Mouse (Mus musculus) myocyte (in vitro differentiated cells): ENCODE data around the gene Castor2.

Experiments
- MAX ChIP-seq: IDR thresholded peaks from one replicate; pipeline ENCODE4 v1.6.1; 2011; ENCODE audit warnings: low read depth, mild to moderate bottlenecking, control low read depth
- POLR2A ChIP-seq: IDR thresholded peaks from one replicate; pipeline ENCODE4 v1.6.1; 2011; ENCODE audit warnings: low read depth, mild to moderate bottlenecking, control low read depth, moderate library complexity; ENCODE audit not compliant: insufficient read length
- POLR2AphosphoS2 ChIP-seq: IDR thresholded peaks from one replicate; pipeline ENCODE4 v1.6.1; 2011; ENCODE audit warnings: low read depth, control low read depth; ENCODE audit not compliant: insufficient read length
- TCF3 ChIP-seq: IDR thresholded peaks from one replicate; pipeline ENCODE4 v1.6.1; 2011; ENCODE audit warnings: low read depth, control low read depth; ENCODE audit not compliant: insufficient read length

DNA sequence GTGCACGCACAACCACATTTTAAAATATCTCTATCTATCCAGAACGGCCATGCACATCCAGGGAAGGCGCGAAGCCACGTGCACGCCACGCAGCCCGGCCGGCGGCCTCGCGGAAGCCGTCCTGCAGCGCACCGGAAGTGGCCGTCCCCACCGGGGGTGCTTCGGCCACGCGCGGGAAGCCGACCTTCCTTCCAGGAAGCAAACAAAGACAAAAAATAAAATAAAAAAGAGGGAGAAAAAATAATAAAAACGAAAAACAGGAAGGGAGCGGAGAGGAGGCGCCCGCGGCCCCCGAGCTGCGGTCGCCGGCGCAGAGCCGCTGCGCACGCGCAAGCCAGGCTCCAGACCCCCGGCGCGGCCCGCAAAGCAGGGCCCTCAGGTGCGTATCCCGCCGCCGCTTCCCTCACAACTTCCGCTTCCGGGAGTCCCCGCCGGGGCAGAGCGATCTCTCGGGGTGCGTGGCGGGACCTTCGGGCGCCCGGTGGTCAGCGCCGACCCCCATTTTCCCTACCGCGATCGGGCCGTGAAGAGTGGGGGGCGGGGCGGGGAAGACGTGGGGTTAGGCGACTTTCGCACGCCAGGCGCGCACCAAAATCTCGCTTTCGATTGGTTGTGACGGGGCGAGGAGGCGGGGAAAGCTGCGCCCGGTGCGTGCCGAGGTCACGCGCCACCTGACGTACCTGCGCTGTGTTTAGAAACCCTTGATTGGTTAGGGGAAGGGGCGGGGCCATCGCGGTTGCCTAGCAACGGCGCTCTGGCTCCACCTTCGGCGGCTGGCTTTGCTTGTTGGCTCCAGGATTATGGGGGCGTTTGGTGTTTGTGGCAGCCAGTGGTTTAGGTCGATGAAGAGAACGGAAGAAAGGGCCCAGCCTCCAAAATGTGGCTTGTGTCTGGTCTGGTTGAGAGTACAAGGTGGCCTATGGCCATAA, 84.6 kb downstream of the Castor2 start, which contains the start of gene Gtf2ird2:
- no peak for TF ChIP-seq TCF3
- TF ChIP-seq POLR2A = peak; percentile 84
- peak; percentile 82 for TF ChIP-seq POLR2AphosphoS2
- peak; percentile 80 for TF ChIP-seq MAX
